In genomic region chr16:4077384-4078061, GRCm38 (mm10) we compare ENCODE assay signal across 8 mouse cellular contexts. TPM values are rescaled to one million over a fixed set of nuclear protein-coding genes. Genes with fewer than 3 reads are reported as not detected.
DNase-seq lines count a peak whose midpoint lies in the region; ATAC-seq and TF ChIP-seq lines count a peak whose summit lies in the region.

Gene Trap1, minus strand, starts transcription at chr16:4077827.

- H3K9ac ChIP-seq in embryonic facial prominence, embryonic 14.5 days (ENCODE audit: low read depth, low read length): peak within 1 kb of the TSS; percentile 91
- H3K9ac ChIP-seq in limb, embryonic 14.5 days (ENCODE audit: low read depth, low read length, severe bottlenecking): peak within 1 kb of the TSS; percentile 87
- peak within 1 kb of the TSS; percentile 73 for H3K9ac ChIP-seq in midbrain, postnatal 0 days (replicated peaks; ENCODE audit: low read length, poor library complexity, severe bottlenecking)

- H3K27me3 ChIP-seq in embryonic facial prominence, embryonic 14.5 days (replicated peaks; ENCODE audit: control insufficient read depth, insufficient read depth, low read length): no peaks in the 10 kb centered on the region
- H3K27me3 ChIP-seq in limb, embryonic 14.5 days (ENCODE audit: control insufficient read depth, insufficient read depth, low read length): no peaks in the 10 kb centered on the region
- H3K27me3 ChIP-seq in midbrain, postnatal 0 days (ENCODE audit: insufficient read depth, low read length): no peaks in the 10 kb centered on the region

- peak within 1 kb of the TSS; percentile 66 for H3K4me2 ChIP-seq in embryonic facial prominence, embryonic 14.5 days (ENCODE audit: low read depth, low read length)
- peak within 1 kb of the TSS; percentile 66 for H3K4me2 ChIP-seq in limb, embryonic 14.5 days (replicated peaks; ENCODE audit: low read depth, low read length, severe bottlenecking)
- peak within 1 kb of the TSS; percentile 78 for H3K4me2 ChIP-seq in midbrain, postnatal 0 days (ENCODE audit: low read depth, low read length, poor library complexity, severe bottlenecking)

- H3K9me3 ChIP-seq in embryonic facial prominence, embryonic 14.5 days (ENCODE audit: control insufficient read depth, low read length): no peaks in the 10 kb centered on the region
- no peaks in the 10 kb centered on the region for H3K9me3 ChIP-seq in limb, embryonic 14.5 days (ENCODE audit: control insufficient read depth, low read length)
- no peaks in the 10 kb centered on the region for H3K9me3 ChIP-seq in midbrain, postnatal 0 days (ENCODE audit: low read length)

- peak; percentile 88 for DNase-seq in 3T3-L1 (ENCODE audit: low read depth, low spot score)
- DNase-seq in adrenal gland, postnatal 4 days (ENCODE audit: low spot score in 2 of 2): peak; percentile 83 to 91
- peak; percentile 92 for DNase-seq in embryonic facial prominence, embryonic 14.5 days (ENCODE audit: low spot score)
- peak; percentile 95 for DNase-seq in heart, adult 8-10 months (ENCODE audit: low spot score)
- peak; percentile 95 for DNase-seq in kidney, adult 9 months
- DNase-seq in limb, embryonic 14.5 days (ENCODE audit: low spot score): peak; percentile 89
- peak; percentile 90 for DNase-seq in midbrain, postnatal 0 days (ENCODE audit: low spot score)
- DNase-seq in spleen, postnatal 14 days (ENCODE audit: low spot score in 2 of 2): peak; percentile 94 to 96

- peak within 1 kb of the TSS; percentile 89 for H3K4me3 ChIP-seq in embryonic facial prominence, embryonic 14.5 days (ENCODE audit: low read depth, low read length)
- H3K4me3 ChIP-seq in limb, embryonic 14.5 days (replicated peaks; ENCODE audit: low read length): peak within 1 kb of the TSS; percentile 92
- peak within 1 kb of the TSS; percentile 72 for H3K4me3 ChIP-seq in midbrain, postnatal 0 days (ENCODE audit: low read depth, low read length)

- peaks cover 12% of the 10 kb centered on the region; the same call in 1 of the 2 replicates for H3K36me3 ChIP-seq in embryonic facial prominence, embryonic 14.5 days (ENCODE audit: control insufficient read depth, insufficient read depth, low read length)
- peaks cover 6% of the 10 kb centered on the region for H3K36me3 ChIP-seq in limb, embryonic 14.5 days (ENCODE audit: control insufficient read depth, insufficient read depth, low read length)
- H3K36me3 ChIP-seq in midbrain, postnatal 0 days (ENCODE audit: insufficient read depth, low read length): 0 out of 2 replicates have a peak, but pooled peaks cover 5% of the 10 kb centered on the region

- TF ChIP-seq POLR2A in limb, embryonic 14.5 days (IDR thresholded peaks at IDR 0.05; ENCODE audit: borderline replicate concordance, extremely low read depth, insufficient read depth, insufficient read length): peak; percentile 67; the same call in 1 of the 2 replicates

- no peak for TF ChIP-seq CTCF in midbrain, postnatal 0 days (IDR thresholded peaks at IDR 0.05)

- peak within 1 kb of the TSS; percentile 90 for H3K27ac ChIP-seq in embryonic facial prominence, embryonic 14.5 days (replicated peaks; ENCODE audit: low read depth, low read length)
- H3K27ac ChIP-seq in limb, embryonic 14.5 days (replicated peaks; ENCODE audit: low read depth, low read length): peak within 1 kb of the TSS; percentile 82
- peak within 1 kb of the TSS; percentile 85 for H3K27ac ChIP-seq in midbrain, postnatal 0 days (ENCODE audit: low read depth, low read length)

- WGBS in embryonic facial prominence, embryonic 14.5 days: under 1% methylated on average over 41 of the region's 58 CpGs
- under 1% methylated on average over 57 of the region's 58 CpGs for WGBS in limb, embryonic 14.5 days
- WGBS in midbrain, postnatal 0 days: 0% methylated on average over 53 of the region's 58 CpGs

- ATAC-seq in embryonic facial prominence, embryonic 14.5 days (ENCODE audit: low read depth): peak; percentile 97
- ATAC-seq in limb, embryonic 14.5 days (ENCODE audit: low FRiP score, low read depth): peak; percentile 95
- peak; percentile 97 for ATAC-seq in midbrain, postnatal 0 days (ENCODE audit: low FRiP score)

- H3K4me1 ChIP-seq in embryonic facial prominence, embryonic 14.5 days (ENCODE audit: control insufficient read depth, insufficient read depth, low read length): peaks cover 7% of the 10 kb centered on the region
- peaks cover 7% of the 10 kb centered on the region for H3K4me1 ChIP-seq in limb, embryonic 14.5 days (ENCODE audit: control insufficient read depth, insufficient read depth, low read length)
- peaks cover 5% of the 10 kb centered on the region; the same call in 1 of the 2 replicates for H3K4me1 ChIP-seq in midbrain, postnatal 0 days (ENCODE audit: insufficient read depth, low read length)

RNA-seq across cellular contexts. Expression of gene Trap1, which starts in this region (rescaled TPM):
- 100 to 1,000 TPM; 156 to 159 TPM for total RNA-seq in adrenal gland, postnatal 4 days (2021)
- 86.0 and 91.1 TPM in 2 replicates for polyA plus RNA-seq in embryonic facial prominence, embryonic 14.5 days (2014; fragmentation: Nextera tagmentation; extraction: Ambion mirVana)
- total RNA-seq in heart, adult 8-10 months (2022): 100 to 1,000 TPM; 131 to 156 (median 146) TPM
- 87.6 and 95.6 TPM in 2 replicates for polyA plus RNA-seq in limb, embryonic 14.5 days (2012; rRNA removed)
- 82.8 and 86.6 TPM in 2 replicates for polyA plus RNA-seq in limb, embryonic 14.5 days (2014; fragmentation: Nextera tagmentation; extraction: Ambion mirVana)
- 37.7 and 50.3 TPM in 2 replicates for total RNA-seq in midbrain, postnatal 0 days (2014; rRNA removed)
- 45.0 and 53.1 TPM in 2 replicates for polyA plus RNA-seq in midbrain, postnatal 0 days (2015; fragmentation: Nextera tagmentation; extraction: Ambion mirVana)

Comparison
In these comparisons a context has a peak if more than half of its experiments do, and no peak if none do; other contexts are left out.
1. Peak in every context shown above with its lines: DNase-seq, ATAC-seq, H3K4me3 ChIP-seq and H3K27ac ChIP-seq.